Mouse (Mus musculus): ENCODE data around the gene Tjp2. TPM values are rescaled to one million over a fixed set of nuclear protein-coding genes. Genes with fewer than 3 reads are reported as not detected.
"Not testable (repeated sequence)": the region's sequence is repeated elsewhere in the genome, so short reads cannot be mapped to it uniquely, and the experiment has no call there.

Gene Tjp2
- total and polyA plus RNA-seq, 3 experiments, result 7.9 to 19.2 (median 16.1) TPM

- no peak overlapping the region for H3K4me3 ChIP-seq
- no peaks in the 10 kb centered on the region for H3K36me3 ChIP-seq (ENCODE audit: control insufficient read depth, insufficient read depth, low read length)
- H3K27me3 ChIP-seq (ENCODE audit: control insufficient read depth, insufficient read depth, low read length), result no peaks in the 10 kb centered on the region
- TF ChIP-seq CTCF (IDR thresholded peaks at IDR 0.05), result no peak
- 79% methylated on average over 2 of the region's 2 CpGs for WGBS
- 0 out of 2 replicates have a peak, but pooled peaks cover 2% of the 10 kb centered on the region for H3K79me2 ChIP-seq (replicated peaks; ENCODE audit: control insufficient read depth, insufficient read depth, low read length)
- intact Hi-C loops (cut with DNase I), result no loop called here
- no peak overlapping the region for H3K27ac ChIP-seq
- no peaks in the 10 kb centered on the region for H3K4me1 ChIP-seq (ENCODE audit: control insufficient read depth, insufficient read depth, low read length)
- no peak overlapping the region for H3K9ac ChIP-seq (ENCODE audit: low read depth, low read length)
- DNase-seq, result no peak
These were observed 37.0 kb downstream of the Tjp2 start for GRCm38 (mm10) chr19:24187791-24188190.

DNA sequence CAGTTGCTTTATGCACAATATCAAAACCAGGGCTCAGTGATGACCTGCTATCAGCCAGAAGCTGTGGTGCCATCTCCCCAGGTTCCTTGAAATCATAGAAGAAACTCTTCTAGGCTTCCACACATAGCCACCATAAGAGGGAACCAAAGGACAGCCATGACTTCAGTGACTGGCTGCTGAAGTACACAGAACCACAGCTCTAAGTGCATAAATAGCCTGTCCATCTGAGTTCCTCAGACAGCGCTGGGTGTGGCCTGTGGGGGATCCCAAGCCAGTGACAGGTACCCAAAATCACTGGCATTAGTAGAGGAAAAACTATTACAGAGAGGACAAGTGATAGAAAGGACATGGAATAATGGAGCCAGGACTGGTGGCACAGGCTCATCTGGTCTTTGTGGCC lies 37.5 kb downstream of the Tjp2 start:
- H3K9ac ChIP-seq (ENCODE audit: low read depth, low read length); intact Hi-C loops (cut with DNase I); H3K4me1 ChIP-seq (ENCODE audit: control insufficient read depth, insufficient read depth, low read length); H3K27ac ChIP-seq; DNase-seq; H3K4me3 ChIP-seq; H3K36me3 ChIP-seq (ENCODE audit: control insufficient read depth, insufficient read depth, low read length); H3K79me2 ChIP-seq (replicated peaks; ENCODE audit: control insufficient read depth, insufficient read depth, low read length); H3K27me3 ChIP-seq (ENCODE audit: control insufficient read depth, insufficient read depth, low read length): not testable (repeated sequence)
- TF ChIP-seq CTCF (IDR thresholded peaks at IDR 0.05), result peak; percentile 50
- WGBS, result 52% methylated on average over 1 of the region's 1 CpGs

DNA sequence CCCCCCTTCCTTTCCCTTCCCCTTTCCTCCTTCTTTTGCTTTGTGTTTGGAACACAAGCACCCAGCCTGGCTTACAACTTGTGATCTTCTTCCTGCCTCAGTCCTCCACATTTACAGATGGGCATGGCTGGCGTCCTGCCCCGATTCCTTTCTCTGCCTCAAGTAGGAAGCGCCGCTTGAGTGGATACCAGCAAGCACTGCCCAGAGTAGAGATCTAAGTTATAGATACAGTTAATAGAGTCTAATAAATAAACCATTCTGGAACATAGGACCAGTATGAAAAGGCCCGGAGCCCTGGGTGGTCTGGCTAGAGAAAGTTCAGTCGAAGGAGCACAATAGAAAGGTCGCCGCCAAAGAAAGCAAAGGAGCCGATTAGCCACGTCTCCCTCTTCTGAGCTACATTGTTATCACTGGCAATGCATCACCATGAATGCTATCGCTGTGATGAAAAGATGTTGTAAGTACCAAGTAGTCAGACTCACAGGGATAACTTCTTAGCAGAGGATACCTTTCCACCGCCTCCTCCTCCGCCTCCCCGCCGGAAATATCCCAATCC lies 41.1 kb downstream of the Tjp2 start:
- no peak for DNase-seq
- H3K4me3 ChIP-seq, result no peak overlapping the region
- WGBS, result 77% methylated on average over 15 of the region's 15 CpGs
- no peaks in the 10 kb centered on the region for H3K36me3 ChIP-seq (ENCODE audit: control insufficient read depth, insufficient read depth, low read length)
- no peaks in the 10 kb centered on the region for H3K27me3 ChIP-seq (ENCODE audit: control insufficient read depth, insufficient read depth, low read length)
- H3K79me2 ChIP-seq (replicated peaks; ENCODE audit: control insufficient read depth, insufficient read depth, low read length), result peaks cover 4% of the 10 kb centered on the region; the same call in 1 of the 2 replicates
- TF ChIP-seq CTCF (IDR thresholded peaks at IDR 0.05) (no peak), POLR2A (IDR thresholded peaks at IDR 0.05; ENCODE audit: insufficient read depth, low read depth, low read length) (no peak), EP300 (IDR thresholded peaks at IDR 0.05; ENCODE audit: insufficient read depth, low read depth, low read length) (no peak)
- intact Hi-C loops (cut with DNase I), result no loop called here
- H3K9ac ChIP-seq (ENCODE audit: low read depth, low read length), result no peak overlapping the region
- H3K27ac ChIP-seq, result no peak overlapping the region
- H3K4me1 ChIP-seq (ENCODE audit: control insufficient read depth, insufficient read depth, low read length), result peaks cover 2% of the 10 kb centered on the region

DNA sequence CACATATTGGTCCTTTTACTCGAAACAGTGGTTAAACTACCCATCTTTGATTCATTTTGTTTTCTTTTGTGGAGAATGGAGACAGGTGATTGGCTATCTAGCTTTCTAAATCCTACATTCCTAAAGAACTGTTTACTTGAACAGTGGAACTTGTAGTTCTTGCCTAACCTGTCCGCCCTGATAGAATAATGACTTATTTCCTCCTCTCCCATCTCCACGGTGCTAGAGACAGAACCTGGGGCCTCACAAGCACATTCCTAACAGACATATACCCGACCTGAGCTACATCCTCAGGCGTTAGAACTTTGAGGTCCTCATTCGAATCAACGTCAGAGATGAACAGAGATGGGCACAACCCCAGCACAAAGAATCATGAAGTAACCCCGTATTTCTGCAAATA lies 44.4 kb downstream of the Tjp2 start:
- no peaks in the 10 kb centered on the region for H3K27me3 ChIP-seq (ENCODE audit: control insufficient read depth, insufficient read depth, low read length)
- no peak overlapping the region for H3K9ac ChIP-seq (ENCODE audit: low read depth, low read length)
- peaks cover 4% of the 10 kb centered on the region; the same call in 1 of the 2 replicates for H3K79me2 ChIP-seq (replicated peaks; ENCODE audit: control insufficient read depth, insufficient read depth, low read length)
- DNase-seq, result no peak
- H3K4me1 ChIP-seq (ENCODE audit: control insufficient read depth, insufficient read depth, low read length), result peaks cover 2% of the 10 kb centered on the region
- intact Hi-C loops (cut with DNase I), result no loop called here
- whole genome bisulfite sequencing, result 77% methylated on average over 8 of the region's 8 CpGs
- H3K36me3 ChIP-seq (ENCODE audit: control insufficient read depth, insufficient read depth, low read length), result no peaks in the 10 kb centered on the region
- H3K27ac ChIP-seq, result no peak overlapping the region
- no peak overlapping the region for H3K4me3 ChIP-seq
- TF ChIP-seq EP300 (IDR thresholded peaks at IDR 0.05; ENCODE audit: insufficient read depth, low read depth, low read length), result no peak

GRCm38 (mm10) chr19:24178086-24178485 lies 46.7 kb downstream of the Tjp2 start:
- DNase-seq, result no peak
- intact Hi-C loops (cut with DNase I), result loop anchor here (10.0 kb wide), 1 partner anchor 493 kb away; the partner anchor contains the start of gene Ptar1
- Histone ChIP-seq H3K79me2 (replicated peaks; ENCODE audit: control insufficient read depth, insufficient read depth, low read length) (peaks cover 4% of the 10 kb centered on the region), H3K36me3 (ENCODE audit: control insufficient read depth, insufficient read depth, low read length) (no peaks in the 10 kb centered on the region), H3K27me3 (ENCODE audit: control insufficient read depth, insufficient read depth, low read length) (no peaks in the 10 kb centered on the region), H3K9ac (ENCODE audit: low read depth, low read length) (no peak overlapping the region), H3K4me3 (no peak overlapping the region), H3K27ac (no peak overlapping the region), H3K4me1 (ENCODE audit: control insufficient read depth, insufficient read depth, low read length) (peaks cover 10% of the 10 kb centered on the region)
- WGBS, result 87% methylated on average over 2 of the region's 2 CpGs
- TF ChIP-seq EP300 (IDR thresholded peaks at IDR 0.05; ENCODE audit: insufficient read depth, low read depth, low read length) (no peak), POLR2A (IDR thresholded peaks at IDR 0.05; ENCODE audit: insufficient read depth, low read depth, low read length) (no peak), CTCF (IDR thresholded peaks at IDR 0.05) (no peak)

DNA sequence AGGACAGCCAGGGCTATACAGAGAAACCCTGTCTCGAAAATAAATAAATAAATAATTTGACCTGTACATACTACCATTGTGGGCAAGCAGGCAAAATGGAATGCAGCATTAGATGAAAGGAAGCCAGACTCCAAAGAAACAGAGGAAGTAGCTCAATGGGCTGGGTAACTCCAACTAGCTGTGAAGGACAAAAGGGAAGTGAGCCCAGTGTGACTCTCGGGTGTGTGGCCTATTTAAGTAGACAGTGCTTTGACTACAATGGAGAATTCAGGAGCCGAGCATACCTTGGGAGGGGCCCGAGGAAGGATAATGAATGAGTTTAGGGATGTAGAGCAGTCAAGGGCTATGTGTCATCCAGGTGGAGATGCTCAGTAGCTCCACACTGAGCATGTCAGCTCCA lies 48.1 kb downstream of the Tjp2 start:
- no peak for TF ChIP-seq POLR2A (IDR thresholded peaks at IDR 0.05; ENCODE audit: insufficient read depth, low read depth, low read length)
- TF ChIP-seq CTCF (IDR thresholded peaks at IDR 0.05), result no peak
- TF ChIP-seq EP300 (IDR thresholded peaks at IDR 0.05; ENCODE audit: insufficient read depth, low read depth, low read length), result no peak
- H3K4me3 ChIP-seq, result no peak overlapping the region
- H3K36me3 ChIP-seq (ENCODE audit: control insufficient read depth, insufficient read depth, low read length), result no peaks in the 10 kb centered on the region
- H3K4me1 ChIP-seq (ENCODE audit: control insufficient read depth, insufficient read depth, low read length), result peaks cover 10% of the 10 kb centered on the region
- DNase-seq, result no peak
- peaks cover 2% of the 10 kb centered on the region for H3K79me2 ChIP-seq (replicated peaks; ENCODE audit: control insufficient read depth, insufficient read depth, low read length)
- no peak overlapping the region for H3K27ac ChIP-seq
- H3K9ac ChIP-seq (ENCODE audit: low read depth, low read length), result no peak overlapping the region
- intact Hi-C loops (cut with DNase I), result loop anchor here (10.0 kb wide), 1 partner anchor 492 kb away; the partner anchor contains the start of gene Ptar1
- whole genome bisulfite sequencing, result 63% methylated on average over 4 of the region's 4 CpGs
- H3K27me3 ChIP-seq (ENCODE audit: control insufficient read depth, insufficient read depth, low read length), result no peaks in the 10 kb centered on the region

Data from heart, adult 2 months (tissue).